Mouse (Mus musculus): ENCODE results near the gene Surf4.

DNA sequence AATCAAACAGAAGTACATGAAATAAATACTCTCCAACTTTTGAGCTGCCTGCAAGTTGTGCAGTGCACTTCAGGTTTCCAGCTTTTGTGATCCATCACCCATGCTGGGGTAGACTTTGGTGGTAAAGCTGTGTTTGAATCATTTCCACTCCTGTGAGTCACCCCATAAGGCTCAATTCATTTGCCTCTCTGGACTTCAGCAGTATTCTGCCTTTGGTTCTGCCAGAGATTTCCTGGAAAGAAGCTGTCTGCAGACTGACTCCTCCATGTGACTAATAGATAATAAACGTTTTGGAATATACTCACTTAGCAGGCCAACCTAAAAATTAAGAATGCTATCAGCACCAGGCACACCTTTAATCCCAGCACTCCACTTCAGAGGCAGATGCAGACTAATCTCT lies 33.0 kb downstream of the Surf4 start:
- TF ChIP-seq CTCF (IDR thresholded peaks at IDR 0.05; ENCODE audit: borderline replicate concordance, insufficient read depth, low read length), result no peak
- no peak for TF ChIP-seq POLR2A (IDR thresholded peaks at IDR 0.05; ENCODE audit: low read depth, low read length)

All from embryonic fibroblast, embryonic 13.5 days (primary cell).